Mouse (Mus musculus): ENCODE results near the gene Mss51. TPM values are rescaled to one million over a fixed set of nuclear protein-coding genes. Genes with fewer than 3 reads are reported as not detected.

Mss51 gene
- total and polyA plus RNA-seq, 2 experiments, result 0.10 to 0.18 TPM

GRCm38 (mm10) chr14:20520179-20520578 lies 23.5 kb upstream of the Mss51 start:
- H3K79me2 ChIP-seq (ENCODE audit: control insufficient read depth, insufficient read depth, low read length), result no peaks in the 10 kb centered on the region
- TF ChIP-seq CTCF (IDR thresholded peaks at IDR 0.05; ENCODE audit: low read depth, low read length) (no peak), POLR2A (IDR thresholded peaks at IDR 0.05; ENCODE audit: extremely low read depth, insufficient read depth, low read length) (no peak)
- no peak overlapping the region for H3K4me3 ChIP-seq (ENCODE audit: insufficient read depth, low read depth, low read length)
- no peak overlapping the region for H3K27ac ChIP-seq (replicated peaks; ENCODE audit: insufficient read depth, low read depth, low read length)
- no peak for DNase-seq (ENCODE audit: extremely low read depth, low read depth, low spot score)
- 99% methylated on average over 2 of the region's 2 CpGs for WGBS
- H3K9ac ChIP-seq (ENCODE audit: low read depth, low read length), result no peak overlapping the region
- H3K4me1 ChIP-seq (ENCODE audit: control insufficient read depth, insufficient read depth, low read length), result no peaks in the 10 kb centered on the region
- peaks cover 10% of the 10 kb centered on the region for H3K36me3 ChIP-seq (ENCODE audit: control insufficient read depth, insufficient read depth, low read length)
- no peaks in the 10 kb centered on the region for H3K27me3 ChIP-seq (ENCODE audit: control insufficient read depth, insufficient read depth, low read length)

GRCm38 (mm10) chr14:20508424-20508823 lies 11.7 kb upstream of the Mss51 start:
- no peak overlapping the region for H3K9ac ChIP-seq (ENCODE audit: low read depth, low read length)
- no peak overlapping the region for H3K4me3 ChIP-seq (ENCODE audit: insufficient read depth, low read depth, low read length)
- H3K36me3 ChIP-seq (ENCODE audit: control insufficient read depth, insufficient read depth, low read length), result peaks cover 13% of the 10 kb centered on the region
- no peak for DNase-seq (ENCODE audit: extremely low read depth, low read depth, low spot score)
- no peak overlapping the region for H3K27ac ChIP-seq (replicated peaks; ENCODE audit: insufficient read depth, low read depth, low read length)
- H3K4me1 ChIP-seq (ENCODE audit: control insufficient read depth, insufficient read depth, low read length), result no peaks in the 10 kb centered on the region
- H3K79me2 ChIP-seq (ENCODE audit: control insufficient read depth, insufficient read depth, low read length), result no peaks in the 10 kb centered on the region
- H3K27me3 ChIP-seq (ENCODE audit: control insufficient read depth, insufficient read depth, low read length), result no peaks in the 10 kb centered on the region
- 77% methylated on average over 2 of the region's 2 CpGs for WGBS
- no peak for TF ChIP-seq POLR2A (IDR thresholded peaks at IDR 0.05; ENCODE audit: extremely low read depth, insufficient read depth, low read length)
- no peak for TF ChIP-seq CTCF (IDR thresholded peaks at IDR 0.05; ENCODE audit: low read depth, low read length)

- TF ChIP-seq POLR2A (IDR thresholded peaks at IDR 0.05; ENCODE audit: extremely low read depth, insufficient read depth, low read length) (no peak), CTCF (IDR thresholded peaks at IDR 0.05; ENCODE audit: low read depth, low read length) (no peak)
- 90% methylated on average over 10 of the region's 10 CpGs for WGBS
- no peak overlapping the region for H3K27ac ChIP-seq (replicated peaks; ENCODE audit: insufficient read depth, low read depth, low read length)
- no peak overlapping the region for H3K4me3 ChIP-seq (ENCODE audit: insufficient read depth, low read depth, low read length)
- no peaks in the 10 kb centered on the region for H3K79me2 ChIP-seq (ENCODE audit: control insufficient read depth, insufficient read depth, low read length)
- peaks cover 5% of the 10 kb centered on the region for H3K36me3 ChIP-seq (ENCODE audit: control insufficient read depth, insufficient read depth, low read length)
- no peaks in the 10 kb centered on the region; the same call in 1 of the 2 replicates for H3K4me1 ChIP-seq (ENCODE audit: control insufficient read depth, insufficient read depth, low read length)
- no peak for DNase-seq (ENCODE audit: extremely low read depth, low read depth, low spot score)
- no peak overlapping the region for H3K9ac ChIP-seq (ENCODE audit: low read depth, low read length)
- H3K27me3 ChIP-seq (ENCODE audit: control insufficient read depth, insufficient read depth, low read length), result no peaks in the 10 kb centered on the region
Measured at GRCm38 (mm10) chr14:20502966-20503365, 6.3 kb upstream of the Mss51 start.

DNA sequence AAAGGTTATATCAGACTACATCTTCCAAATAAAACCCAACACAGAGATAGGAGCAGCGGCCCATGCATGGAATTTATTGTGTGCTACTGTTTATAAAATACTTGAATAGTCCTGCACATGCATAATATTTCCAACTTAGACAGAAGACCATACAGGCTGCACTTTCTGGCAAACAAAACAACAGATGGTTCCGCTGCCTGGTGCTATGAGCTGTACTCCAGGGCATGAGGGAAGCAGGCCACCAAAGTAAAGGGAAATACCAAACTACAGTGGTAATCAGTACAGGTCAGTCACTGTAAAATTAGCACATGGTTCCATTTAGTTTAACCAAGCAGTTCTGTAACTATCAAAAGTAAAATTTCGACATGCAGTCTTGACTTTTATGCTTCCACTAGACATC lies 3.3 kb upstream of the Mss51 start:
- Histone ChIP-seq H3K36me3 (ENCODE audit: control insufficient read depth, insufficient read depth, low read length) (peaks cover 2% of the 10 kb centered on the region), H3K27me3 (ENCODE audit: control insufficient read depth, insufficient read depth, low read length) (no peaks in the 10 kb centered on the region), H3K79me2 (ENCODE audit: control insufficient read depth, insufficient read depth, low read length) (no peaks in the 10 kb centered on the region), H3K4me3 (ENCODE audit: insufficient read depth, low read depth, low read length) (no peak overlapping the region), H3K4me1 (ENCODE audit: control insufficient read depth, insufficient read depth, low read length) (no peaks in the 10 kb centered on the region; the same call in 1 of the 2 replicates), H3K27ac (replicated peaks; ENCODE audit: insufficient read depth, low read depth, low read length) (no peak overlapping the region), H3K9ac (ENCODE audit: low read depth, low read length) (no peak overlapping the region)
- WGBS, result 91% methylated on average over 3 of the region's 3 CpGs
- no peak for TF ChIP-seq CTCF (IDR thresholded peaks at IDR 0.05; ENCODE audit: low read depth, low read length)
- TF ChIP-seq POLR2A (IDR thresholded peaks at IDR 0.05; ENCODE audit: extremely low read depth, insufficient read depth, low read length), result no peak
- no peak for DNase-seq (ENCODE audit: extremely low read depth, low read depth, low spot score)

DNA sequence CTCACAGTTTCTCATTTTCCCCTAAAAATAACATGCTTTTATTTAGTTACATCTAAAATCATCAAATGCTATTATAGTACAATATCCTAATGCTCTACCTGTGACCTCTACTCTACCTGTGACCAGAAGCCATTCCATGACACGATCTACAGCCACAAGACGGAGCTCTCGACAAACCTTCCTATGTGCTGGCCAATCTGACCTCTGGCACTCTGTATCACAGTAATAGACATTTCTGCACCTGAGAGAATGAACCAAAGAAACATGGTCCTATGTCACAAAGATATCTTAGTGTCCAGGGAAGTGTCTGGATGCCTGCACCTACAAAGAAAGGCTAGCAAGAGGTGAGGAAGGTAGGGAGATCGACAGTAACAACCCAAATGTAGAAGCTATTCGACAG lies 10.7 kb downstream of the Mss51 start:
- no peak overlapping the region for H3K27ac ChIP-seq (replicated peaks; ENCODE audit: insufficient read depth, low read depth, low read length)
- H3K9ac ChIP-seq (ENCODE audit: low read depth, low read length), result no peak overlapping the region
- 94% methylated on average over 5 of the region's 5 CpGs for WGBS
- TF ChIP-seq POLR2A (IDR thresholded peaks at IDR 0.05; ENCODE audit: extremely low read depth, insufficient read depth, low read length) (no peak), CTCF (IDR thresholded peaks at IDR 0.05; ENCODE audit: low read depth, low read length) (no peak)
- no peak overlapping the region for H3K4me3 ChIP-seq (ENCODE audit: insufficient read depth, low read depth, low read length)
- no peaks in the 10 kb centered on the region; the same call in 1 of the 2 replicates for H3K36me3 ChIP-seq (ENCODE audit: control insufficient read depth, insufficient read depth, low read length)
- DNase-seq (ENCODE audit: extremely low read depth, low read depth, low spot score), result no peak
- H3K79me2 ChIP-seq (ENCODE audit: control insufficient read depth, insufficient read depth, low read length), result no peaks in the 10 kb centered on the region
- H3K4me1 ChIP-seq (ENCODE audit: control insufficient read depth, insufficient read depth, low read length), result no peaks in the 10 kb centered on the region
- no peaks in the 10 kb centered on the region for H3K27me3 ChIP-seq (ENCODE audit: control insufficient read depth, insufficient read depth, low read length)

- TF ChIP-seq POLR2A (IDR thresholded peaks at IDR 0.05; ENCODE audit: extremely low read depth, insufficient read depth, low read length) (no peak), CTCF (IDR thresholded peaks at IDR 0.05; ENCODE audit: low read depth, low read length) (no peak)
- no peaks in the 10 kb centered on the region for H3K27me3 ChIP-seq (ENCODE audit: control insufficient read depth, insufficient read depth, low read length)
- no peak overlapping the region for H3K27ac ChIP-seq (replicated peaks; ENCODE audit: insufficient read depth, low read depth, low read length)
- peaks cover 7% of the 10 kb centered on the region for H3K4me1 ChIP-seq (ENCODE audit: control insufficient read depth, insufficient read depth, low read length)
- 84% methylated on average over 7 of the region's 7 CpGs for WGBS
- no peak overlapping the region for H3K4me3 ChIP-seq (ENCODE audit: insufficient read depth, low read depth, low read length)
- H3K79me2 ChIP-seq (ENCODE audit: control insufficient read depth, insufficient read depth, low read length), result peaks cover 3% of the 10 kb centered on the region; the same call in 1 of the 2 replicates
- no peaks in the 10 kb centered on the region for H3K36me3 ChIP-seq (ENCODE audit: control insufficient read depth, insufficient read depth, low read length)
- no peak for DNase-seq (ENCODE audit: extremely low read depth, low read depth, low spot score)
- H3K9ac ChIP-seq (ENCODE audit: low read depth, low read length), result no peak overlapping the region
Measured at GRCm38 (mm10) chr14:20482051-20482751, 14.5 kb downstream of the Mss51 start.
